20 mouse cellular contexts compared by ENCODE assay signal in genomic region chr2:105409253-105409652, GRCm38 (mm10). TPM values are rescaled to one million over a fixed set of nuclear protein-coding genes. Genes with fewer than 3 reads are reported as not detected.
A peak's percentile ranks its signal among the peaks of the same experiment; 100 is the strongest.
DNase-seq lines count a peak whose midpoint lies in the region; ATAC-seq lines count a peak whose summit lies in the region.
"Had no signal": no experiment of that assay in that cellular context is flagged by ENCODE, and none has a peak within 500 bp of the region (broad histone marks: within the 10 kb centered on the region; RNA-seq: fewer than 3 reads in every experiment).

No protein-coding gene starts in this region.

- no peak for DNase-seq in heart, adult 8-10 months (ENCODE audit: low spot score)
- no peak for DNase-seq in liver, embryonic 11.5 days (ENCODE audit: low spot score)
- no peak for DNase-seq in liver, embryonic 13.5 days
- no peak for DNase-seq in midbrain, embryonic 14.5 days
- no peak for DNase-seq in frontal cortex, postnatal 14 days (ENCODE audit: low spot score in 2 of 2)
- DNase-seq: adrenal gland, adult 2 months; B cell, adult 2 months; cerebellum, adult 11 months; cerebellum, adult 9-11 months had no signal

- H3K4me3 ChIP-seq in heart, embryonic 11.5 days (ENCODE audit: low read depth, low read length), result no peak overlapping the region
- no peak overlapping the region for H3K4me3 ChIP-seq in liver, embryonic 11.5 days (ENCODE audit: low read depth, low read length)
- H3K4me3 ChIP-seq in liver, embryonic 13.5 days (replicated peaks), result no peak overlapping the region
- H3K4me3 ChIP-seq in liver, embryonic 16.5 days (ENCODE audit: low read depth, low read length), result no peak overlapping the region
- H3K4me3 ChIP-seq in midbrain, embryonic 14.5 days (replicated peaks; ENCODE audit: low read depth, low read length), result no peak overlapping the region
- H3K4me3 ChIP-seq: embryonic facial prominence, embryonic 13.5 days; forebrain, embryonic 10.5 days; forebrain, embryonic 13.5 days; gastrocnemius, adult 2 months; heart, embryonic 13.5 days had no signal

- WGBS in heart, embryonic 11.5 days (ENCODE audit: insufficient replicate concordance), result 89% methylated on average over 1 of the region's 1 CpGs
- WGBS in liver, embryonic 11.5 days, result 82% methylated on average over 1 of the region's 1 CpGs
- 58% methylated on average over 1 of the region's 1 CpGs for WGBS in liver, embryonic 13.5 days (ENCODE audit: insufficient replicate concordance)
- WGBS in liver, embryonic 16.5 days (ENCODE audit: insufficient replicate concordance), result 85% methylated on average over 1 of the region's 1 CpGs
- WGBS in midbrain, embryonic 14.5 days, result 95% methylated on average over 1 of the region's 1 CpGs

- H3K4me2 ChIP-seq in heart, embryonic 11.5 days, result no peak overlapping the region
- H3K4me2 ChIP-seq in liver, embryonic 11.5 days, result no peak overlapping the region
- peak overlapping the region; percentile 28; the same call in 1 of the 2 replicates for H3K4me2 ChIP-seq in liver, embryonic 13.5 days
- H3K4me2 ChIP-seq in liver, embryonic 16.5 days (ENCODE audit: low read depth, low read length), result no peak overlapping the region
- H3K4me2 ChIP-seq in midbrain, embryonic 14.5 days (ENCODE audit: low read length), result no peak overlapping the region
- H3K4me2 ChIP-seq: embryonic facial prominence, embryonic 13.5 days; forebrain, embryonic 13.5 days; heart, embryonic 13.5 days; hindbrain, embryonic 14.5 days had no signal

- H3K36me3 ChIP-seq in heart, embryonic 11.5 days (ENCODE audit: control insufficient read depth, insufficient read depth, low read length), result no peaks in the 10 kb centered on the region
- no peaks in the 10 kb centered on the region for H3K36me3 ChIP-seq in liver, embryonic 11.5 days (ENCODE audit: control insufficient read depth, insufficient read depth, low read length)
- H3K36me3 ChIP-seq in liver, embryonic 13.5 days, result no peaks in the 10 kb centered on the region
- no peaks in the 10 kb centered on the region for H3K36me3 ChIP-seq in liver, embryonic 16.5 days (ENCODE audit: control insufficient read depth, insufficient read depth)
- no peaks in the 10 kb centered on the region for H3K36me3 ChIP-seq in midbrain, embryonic 14.5 days (ENCODE audit: control insufficient read depth, insufficient read depth, low read length)
- H3K36me3 ChIP-seq: embryonic facial prominence, embryonic 13.5 days; forebrain, embryonic 10.5 days; G1E; heart, embryonic 13.5 days had no signal

- no peaks in the 10 kb centered on the region for H3K27me3 ChIP-seq in heart, embryonic 11.5 days (ENCODE audit: control insufficient read depth, insufficient read depth, low read length)
- H3K27me3 ChIP-seq in liver, embryonic 11.5 days (replicated peaks; ENCODE audit: control insufficient read depth, insufficient read depth, low read length), result no peaks in the 10 kb centered on the region
- H3K27me3 ChIP-seq in liver, embryonic 13.5 days, result no peaks in the 10 kb centered on the region
- H3K27me3 ChIP-seq in liver, embryonic 16.5 days (ENCODE audit: control insufficient read depth, insufficient read depth, low read depth, low read length), result no peaks in the 10 kb centered on the region
- H3K27me3 ChIP-seq in midbrain, embryonic 14.5 days (ENCODE audit: control insufficient read depth, insufficient read depth, low read length), result no peaks in the 10 kb centered on the region
- H3K27me3 ChIP-seq: embryonic facial prominence, embryonic 13.5 days; forebrain, embryonic 13.5 days; heart, embryonic 13.5 days had no signal

- peak; percentile 41; the same call in 1 of the 2 replicates for ATAC-seq in heart, embryonic 11.5 days (replicated peaks; ENCODE audit: insufficient number of reproducible peaks, low FRiP score, low TSS enrichment)
- ATAC-seq in liver, embryonic 11.5 days (replicated peaks; ENCODE audit: low FRiP score), result peak; percentile 65
- ATAC-seq in liver, embryonic 13.5 days (ENCODE audit: low read depth), result peak; percentile 84
- ATAC-seq in liver, embryonic 16.5 days (ENCODE audit: low read depth), result peak; percentile 75
- no peak for ATAC-seq in midbrain, embryonic 14.5 days (ENCODE audit: low FRiP score, low TSS enrichment)
- ATAC-seq: forebrain, embryonic 13.5 days; forebrain, embryonic 16.5 days had no signal

- H3K9me3 ChIP-seq in heart, embryonic 11.5 days (replicated peaks; ENCODE audit: control insufficient read depth, low read length), result no peaks in the 10 kb centered on the region
- no peaks in the 10 kb centered on the region for H3K9me3 ChIP-seq in liver, embryonic 11.5 days (ENCODE audit: control insufficient read depth, low read length)
- H3K9me3 ChIP-seq in liver, embryonic 13.5 days (replicated peaks), result no peaks in the 10 kb centered on the region
- H3K9me3 ChIP-seq in liver, embryonic 16.5 days (replicated peaks; ENCODE audit: control insufficient read depth, low read length), result no peaks in the 10 kb centered on the region
- H3K9me3 ChIP-seq in midbrain, embryonic 14.5 days (ENCODE audit: control insufficient read depth, low read length), result no peaks in the 10 kb centered on the region
- H3K9me3 ChIP-seq: embryonic facial prominence, embryonic 13.5 days; forebrain, embryonic 10.5 days; forebrain, embryonic 13.5 days; G1E; heart, embryonic 13.5 days had no signal

- no peak overlapping the region for H3K9ac ChIP-seq in heart, embryonic 11.5 days (ENCODE audit: low read depth, low read length)
- H3K9ac ChIP-seq in liver, embryonic 11.5 days (ENCODE audit: low read depth, low read length), result no peak overlapping the region
- no peak overlapping the region for H3K9ac ChIP-seq in liver, embryonic 13.5 days
- no peak overlapping the region for H3K9ac ChIP-seq in liver, embryonic 16.5 days (ENCODE audit: low read depth, low read length)
- H3K9ac ChIP-seq in midbrain, embryonic 14.5 days (replicated peaks; ENCODE audit: low read length), result no peak overlapping the region
- H3K9ac ChIP-seq: embryonic facial prominence, embryonic 13.5 days; forebrain, embryonic 13.5 days; heart, embryonic 13.5 days; hindbrain, embryonic 14.5 days had no signal

- peaks cover 6% of the 10 kb centered on the region; the same call in 1 of the 2 replicates for H3K4me1 ChIP-seq in heart, embryonic 11.5 days (ENCODE audit: control insufficient read depth, insufficient read depth, low read length)
- peaks cover 18% of the 10 kb centered on the region for H3K4me1 ChIP-seq in liver, embryonic 11.5 days (replicated peaks; ENCODE audit: control insufficient read depth, insufficient read depth, low read length)
- H3K4me1 ChIP-seq in liver, embryonic 13.5 days (replicated peaks), result peaks cover 57% of the 10 kb centered on the region
- peaks cover 10% of the 10 kb centered on the region; the same call in 1 of the 2 replicates for H3K4me1 ChIP-seq in liver, embryonic 16.5 days (ENCODE audit: control insufficient read depth, low read depth, low read length)
- H3K4me1 ChIP-seq in midbrain, embryonic 14.5 days (ENCODE audit: control insufficient read depth, insufficient read depth, low read length), result no peaks in the 10 kb centered on the region
- H3K4me1 ChIP-seq: embryonic facial prominence, embryonic 13.5 days; forebrain, embryonic 10.5 days; forebrain, embryonic 13.5 days had no signal

- no peak overlapping the region for H3K27ac ChIP-seq in heart, embryonic 11.5 days (ENCODE audit: low read depth, low read length)
- no peak overlapping the region for H3K27ac ChIP-seq in liver, embryonic 11.5 days (ENCODE audit: low read depth, low read length)
- H3K27ac ChIP-seq in liver, embryonic 13.5 days, result no peak overlapping the region
- no peak overlapping the region for H3K27ac ChIP-seq in liver, embryonic 16.5 days (ENCODE audit: low read length)
- H3K27ac ChIP-seq in midbrain, embryonic 14.5 days (replicated peaks; ENCODE audit: low read depth, low read length), result no peak overlapping the region
- H3K27ac ChIP-seq: embryonic facial prominence, embryonic 13.5 days; forebrain, embryonic 10.5 days; forebrain, embryonic 13.5 days; gastrocnemius, adult 2 months; heart, embryonic 13.5 days; hindbrain, embryonic 14.5 days; hindbrain, postnatal 0 days had no signal

RNA-seq across cellular contexts. Expression of gene Rcn1, which starts 10.1 kb away (rescaled TPM):
- 90.2 and 178 TPM in 2 replicates for polyA plus RNA-seq in heart, embryonic 11.5 days (2014; fragmentation: Nextera tagmentation; extraction: Ambion mirVana)
- 10 to 100 TPM; 19.4 to 23.4 (median 21.4) TPM for total RNA-seq in heart, adult 8-10 months (2022)
- 76.1 and 79.6 TPM in 2 replicates for polyA plus RNA-seq in liver, embryonic 11.5 days (2014; fragmentation: Nextera tagmentation; extraction: Ambion mirVana)
- polyA plus RNA-seq in liver, embryonic 13.5 days (2015; fragmentation: Nextera tagmentation; extraction: Ambion mirVana), result 29.1 and 31.5 TPM in 2 replicates
- 13.8 and 14.2 TPM in 2 replicates for polyA plus RNA-seq in liver, embryonic 16.5 days (2015; fragmentation: Nextera tagmentation; extraction: Ambion mirVana)
- 20.4 and 42.8 TPM in 2 replicates for polyA plus RNA-seq in midbrain, embryonic 14.5 days (2014; fragmentation: Nextera tagmentation; extraction: Ambion mirVana)
